Mouse (Mus musculus): ENCODE data around the gene Wdr43.

Wdr43 gene

GRCm38 (mm10) chr17:71664172-71664571 is 48.5 kb downstream of the Wdr43 start:
- no peak for DNase-seq

GRCm38 (mm10) chr17:71665201-71665600 is 49.5 kb downstream of the Wdr43 start:
- no peak for DNase-seq

GRCm38 (mm10) chr17:71669511-71669910 is 53.8 kb downstream of the Wdr43 start:
- DNase-seq: no peak

- peak; percentile 10 to 18 for DNase-seq
Measured at GRCm38 (mm10) chr17:71671840-71672546, 56.3 kb downstream of the Wdr43 start.

- DNase-seq: no peak
Measured at GRCm38 (mm10) chr17:71673092-71673491, 57.4 kb downstream of the Wdr43 start, which contains the start of gene Togaram2. Gene Togaram2 (plus strand): TSS chr17:71673261.

- DNase-seq: no peak
Measured at GRCm38 (mm10) chr17:71673936-71674335, 58.2 kb downstream of the Wdr43 start.

- DNase-seq: no peak
Measured at GRCm38 (mm10) chr17:71674886-71675285, 59.2 kb downstream of the Wdr43 start.

GRCm38 (mm10) chr17:71681666-71682065 is 66.0 kb downstream of the Wdr43 start:
- DNase-seq: no peak

- DNase-seq: no peak
Measured at GRCm38 (mm10) chr17:71682379-71682778, 66.7 kb downstream of the Wdr43 start.

GRCm38 (mm10) chr17:71683281-71683680 is 67.6 kb downstream of the Wdr43 start:
- no peak for DNase-seq

- DNase-seq: no peak
Measured at GRCm38 (mm10) chr17:71684103-71684608, 68.5 kb downstream of the Wdr43 start.

GRCm38 (mm10) chr17:71687436-71687835 is 71.7 kb downstream of the Wdr43 start:
- no peak for DNase-seq

GRCm38 (mm10) chr17:71689903-71690302 is 74.2 kb downstream of the Wdr43 start:
- no peak for DNase-seq

- no peak for DNase-seq
Measured at GRCm38 (mm10) chr17:71691361-71691875, 75.7 kb downstream of the Wdr43 start.

GRCm38 (mm10) chr17:71693313-71693712 is 77.6 kb downstream of the Wdr43 start:
- no peak for DNase-seq

GRCm38 (mm10) chr17:71693780-71694179 is 78.1 kb downstream of the Wdr43 start:
- DNase-seq: no peak

- DNase-seq: no peak
Measured at GRCm38 (mm10) chr17:71695151-71695550, 79.5 kb downstream of the Wdr43 start.

- DNase-seq: no peak
Measured at GRCm38 (mm10) chr17:71695716-71696315, 80.1 kb downstream of the Wdr43 start.

- DNase-seq: no peak
Measured at GRCm38 (mm10) chr17:71696396-71696795, 80.7 kb downstream of the Wdr43 start.

GRCm38 (mm10) chr17:71697896-71698618 is 82.4 kb downstream of the Wdr43 start:
- DNase-seq: no peak

- DNase-seq: no peak
Measured at GRCm38 (mm10) chr17:71698619-71698956, 82.9 kb downstream of the Wdr43 start.

- DNase-seq: no peak
Measured at GRCm38 (mm10) chr17:71705113-71705512, 89.4 kb downstream of the Wdr43 start.

Data from thymus, adult 18-20 months (tissue).